Mouse (Mus musculus) hindbrain, postnatal 0 days (tissue): ENCODE data around the gene Tsc22d3. TPM values are rescaled to one million over a fixed set of nuclear protein-coding genes. Genes with fewer than 3 reads are reported as not detected.
"Not testable (repeated sequence)": the region's sequence is repeated elsewhere in the genome, so short reads cannot be mapped to it uniquely, and the experiment has no call there.

ENCODE experiments used
- ATAC-seq: fragments of 200-750 bp; cut with Nextera tagmentation; 2 replicates; pipeline ENCODE4 v1.8.0; 2017; ENCODE audit warnings: mild to moderate bottlenecking, moderate TSS enrichment, moderate library complexity
- DNase-seq: peaks from one replicate; pipeline ENCODE4 v3.0.0-alpha.2; 2015; ENCODE audit warnings: low spot score
- H3K27ac ChIP-seq: fragments of 300-500 bp; sonication (generic); 2 replicates; pipeline ENCODE4 v1.5.1; 2014; ENCODE audit warnings: mild to moderate bottlenecking
- H3K27me3 ChIP-seq: fragments of 300-500 bp; sonication (generic); 2 replicates; pipeline ENCODE4 v1.6.1; 2014; ENCODE audit warnings: low read length, mixed read lengths; ENCODE audit not compliant: insufficient read depth
- H3K36me3 ChIP-seq: fragments of 300-500 bp; sonication (generic); 2 replicates; pipeline ENCODE4 v1.6.1; 2014; ENCODE audit warnings: low read length, mixed read lengths; ENCODE audit not compliant: insufficient read depth
- H3K4me1 ChIP-seq: fragments of 300-500 bp; sonication (generic); 2 replicates; pipeline ENCODE4 v1.6.1; 2014; ENCODE audit warnings: antibody characterized with exemption, low read length, mixed read lengths; ENCODE audit not compliant: insufficient read depth
- H3K4me2 ChIP-seq: fragments of 300-500 bp; sonication (generic); 2 replicates; pipeline ENCODE4 v1.6.1; 2014; ENCODE audit warnings: low read depth, mild to moderate bottlenecking, low read length, moderate library complexity, mixed read lengths
- H3K4me3 ChIP-seq: fragments of 300-500 bp; sonication (generic); 2 replicates; pipeline ENCODE4 v1.5.1; 2014; ENCODE audit warnings: low read length
- H3K9ac ChIP-seq: fragments of 300-500 bp; sonication (generic); replicated peaks from 2 replicates; pipeline ENCODE4 v1.6.1; 2014; ENCODE audit warnings: mild to moderate bottlenecking, low read length, moderate library complexity, mixed read lengths
- H3K9me3 ChIP-seq: fragments of 300-500 bp; sonication (generic); 2 replicates; pipeline ENCODE4 v1.6.1; 2016; ENCODE audit warnings: low read length, mixed read lengths
- CTCF ChIP-seq: IDR thresholded peaks from 2 replicates; pipeline ENCODE4 v1.5.1; 2016; ENCODE audit warnings: antibody characterized with exemption, control low read depth, low read depth
- WGBS: fragments of 180-500 bp; shearing (Covaris S2); extraction: QIAGEN DNeasy Blood & Tissue Kit; methylation state at CpG from one replicate; pipeline ENCODE4 v1.1.7; 2014; 5-methylcytosine and 5-hydroxymethylcytosine counted together
- polyA plus RNA-seq: library from polyadenylated mRNA; unstranded; fragments of >200 nt; fragmentation: Nextera tagmentation; extraction: Ambion mirVana; gene quantifications from 2 replicates; pipeline ENCODE4 v1.2.1, GENCODE M21; 2015
- total RNA-seq: library from RNA; depleted of rRNA; stranded (reverse); fragments of >200 nt; gene quantifications from 2 replicates; pipeline ENCODE4 v1.2.3, GENCODE M21; 2014

Tsc22d3 gene
- total and polyA plus RNA-seq, 2 experiments from 2014 or later: 102 to 114 TPM

- H3K27ac ChIP-seq: no peak overlapping the region
- TF ChIP-seq CTCF: no peak
- DNase-seq (peak; percentile 43), ATAC-seq (peak; percentile 88)
- H3K4me3 ChIP-seq: no peak overlapping the region
- H3K9me3 ChIP-seq: no peaks in the 10 kb centered on the region
- 43% methylated on average over 24 of the region's 24 CpGs for WGBS
- no peaks in the 10 kb centered on the region; the same call in 1 of the 2 replicates for H3K27me3 ChIP-seq
- no peaks in the 10 kb centered on the region; the same call in 1 of the 2 replicates for H3K4me1 ChIP-seq
- no peak overlapping the region for H3K9ac ChIP-seq
- H3K4me2 ChIP-seq: peak overlapping the region; percentile 45
- no peaks in the 10 kb centered on the region for H3K36me3 ChIP-seq
Measured at GRCm38 (mm10) chrX:140510696-140511429, 89.6 kb downstream of the Tsc22d3 start.

GRCm38 (mm10) chrX:140509817-140510216 lies 90.6 kb downstream of the Tsc22d3 start:
- H3K9me3 ChIP-seq: no peaks in the 10 kb centered on the region
- no peak overlapping the region for H3K9ac ChIP-seq
- no peak overlapping the region for H3K4me3 ChIP-seq
- 56% methylated on average over 6 of the region's 6 CpGs for WGBS
- TF ChIP-seq CTCF: no peak
- no peaks in the 10 kb centered on the region; the same call in 1 of the 2 replicates for H3K4me1 ChIP-seq
- no peak overlapping the region for H3K4me2 ChIP-seq
- no peaks in the 10 kb centered on the region for H3K36me3 ChIP-seq
- ATAC-seq: no peak
- DNase-seq: no peak
- H3K27me3 ChIP-seq: no peaks in the 10 kb centered on the region; the same call in 1 of the 2 replicates
- no peak overlapping the region for H3K27ac ChIP-seq

- not testable (repeated sequence) for H3K4me1 ChIP-seq, H3K9me3 ChIP-seq, H3K9ac ChIP-seq, ATAC-seq, H3K27ac ChIP-seq, H3K36me3 ChIP-seq, DNase-seq, H3K27me3 ChIP-seq, H3K4me3 ChIP-seq, H3K4me2 ChIP-seq
- WGBS: 71% methylated on average over 4 of the region's 4 CpGs
Measured at GRCm38 (mm10) chrX:140508791-140509190, 91.7 kb downstream of the Tsc22d3 start.

GRCm38 (mm10) chrX:140507377-140507776 lies 93.1 kb downstream of the Tsc22d3 start:
- Histone ChIP-seq H3K36me3 (no peaks in the 10 kb centered on the region), H3K4me2 (no peak overlapping the region)
- TF ChIP-seq CTCF: no peak

GRCm38 (mm10) chrX:140506436-140507180 lies 93.9 kb downstream of the Tsc22d3 start:
- no peaks in the 10 kb centered on the region for H3K9me3 ChIP-seq
- no peak for DNase-seq
- 61% methylated on average over 6 of the region's 6 CpGs for WGBS
- no peak overlapping the region for H3K4me2 ChIP-seq
- H3K36me3 ChIP-seq: no peaks in the 10 kb centered on the region
- no peaks in the 10 kb centered on the region for H3K27me3 ChIP-seq
- ATAC-seq: no peak; the same call in 1 of the 2 replicates
- no peak overlapping the region for H3K9ac ChIP-seq
- H3K4me1 ChIP-seq: no peaks in the 10 kb centered on the region; the same call in 1 of the 2 replicates
- TF ChIP-seq CTCF: no peak
- H3K27ac ChIP-seq: no peak overlapping the region
- no peak overlapping the region for H3K4me3 ChIP-seq

More at GRCm38 (mm10) chrX:140507377-140507776, 93.1 kb downstream of the Tsc22d3 start:
- ATAC-seq: no peak
- no peak overlapping the region for H3K27ac ChIP-seq
- 62% methylated on average over 1 of the region's 1 CpGs for WGBS
- H3K9me3 ChIP-seq: no peaks in the 10 kb centered on the region
- no peak overlapping the region for H3K4me3 ChIP-seq
- DNase-seq: no peak
- H3K27me3 ChIP-seq: no peaks in the 10 kb centered on the region
- no peaks in the 10 kb centered on the region; the same call in 1 of the 2 replicates for H3K4me1 ChIP-seq
- H3K9ac ChIP-seq: no peak overlapping the region

GRCm38 (mm10) chrX:140505497-140506238 lies 94.8 kb downstream of the Tsc22d3 start:
- Histone ChIP-seq H3K4me2 (no peak overlapping the region), H3K9ac (no peak overlapping the region), H3K9me3 (no peaks in the 10 kb centered on the region), H3K36me3 (no peaks in the 10 kb centered on the region), H3K27me3 (no peaks in the 10 kb centered on the region), H3K27ac (no peak overlapping the region), H3K4me1 (no peaks in the 10 kb centered on the region; the same call in 1 of the 2 replicates), H3K4me3 (no peak overlapping the region)
- WGBS: 53% methylated on average over 15 of the region's 15 CpGs
- DNase-seq (peak; percentile 61), ATAC-seq (peak; percentile 92)
- TF ChIP-seq CTCF: no peak
